Mouse (Mus musculus) limb, embryonic 11.5 days (tissue): ENCODE measurements around the gene Dnah17. TPM values are rescaled to one million over a fixed set of nuclear protein-coding genes. Genes with fewer than 3 reads are reported as not detected.

Experiments used
- ATAC-seq: fragments of 200-750 bp; cut with Nextera tagmentation; 2 replicates; pipeline ENCODE4 v1.8.0; 2017; ENCODE audit warnings: low read depth; ENCODE audit not compliant: insufficient number of reproducible peaks, low FRiP score, low TSS enrichment
- DNase-seq: peaks from one replicate; pipeline ENCODE4 v3.0.0-alpha.2; 2015; ENCODE audit warnings: low spot score
- H3K27ac ChIP-seq: fragments of 300-500 bp; sonication (generic); replicated peaks from 2 replicates; pipeline ENCODE4 v1.5.1; 2014; ENCODE audit warnings: low read depth, mild to moderate bottlenecking, low read length
- H3K27me3 ChIP-seq: fragments of 300-500 bp; sonication (generic); 2 replicates; pipeline ENCODE4 v1.6.1; 2014; ENCODE audit warnings: mild to moderate bottlenecking, low read length, mixed read lengths; ENCODE audit not compliant: control insufficient read depth, insufficient read depth
- H3K36me3 ChIP-seq: fragments of 300-500 bp; sonication (generic); 2 replicates; pipeline ENCODE4 v1.6.1; 2014; ENCODE audit warnings: mild to moderate bottlenecking, low read length, moderate library complexity, mixed read lengths; ENCODE audit not compliant: control insufficient read depth, insufficient read depth
- H3K4me1 ChIP-seq: fragments of 300-500 bp; sonication (generic); 2 replicates; pipeline ENCODE4 v1.6.1; 2014; ENCODE audit warnings: low read length, mixed read lengths; ENCODE audit not compliant: control insufficient read depth, insufficient read depth
- H3K4me2 ChIP-seq: fragments of 300-500 bp; sonication (generic); 2 replicates; pipeline ENCODE4 v1.6.1; 2014; ENCODE audit warnings: low read depth, mild to moderate bottlenecking, moderate library complexity; ENCODE audit not compliant: severe bottlenecking
- H3K4me3 ChIP-seq: fragments of 300-500 bp; sonication (generic); 2 replicates; pipeline ENCODE4 v1.5.1; 2014; ENCODE audit warnings: low read depth, low read length
- H3K9ac ChIP-seq: fragments of 300-500 bp; sonication (generic); 2 replicates; pipeline ENCODE4 v1.6.1; 2014; ENCODE audit warnings: mild to moderate bottlenecking, low read length
- H3K9me3 ChIP-seq: fragments of 300-500 bp; sonication (generic); 2 replicates; pipeline ENCODE4 v1.6.1; 2016; ENCODE audit warnings: low read length; ENCODE audit not compliant: control insufficient read depth
- WGBS: fragments of 180-500 bp; shearing (Covaris S2); extraction: QIAGEN DNeasy Blood & Tissue Kit; methylation state at CpG from one replicate; pipeline ENCODE4 v1.1.7; 2014; 5-methylcytosine and 5-hydroxymethylcytosine counted together
- polyA plus RNA-seq: library from polyadenylated mRNA; unstranded; fragments of >200 nt; fragmentation: Nextera tagmentation; extraction: Ambion mirVana; gene quantifications from 2 replicates; pipeline ENCODE4 v1.2.1, GENCODE M21; 2014

Dnah17 gene
- polyA plus RNA-seq, 1 experiment from 2014 or later = 0.11 TPM

DNA sequence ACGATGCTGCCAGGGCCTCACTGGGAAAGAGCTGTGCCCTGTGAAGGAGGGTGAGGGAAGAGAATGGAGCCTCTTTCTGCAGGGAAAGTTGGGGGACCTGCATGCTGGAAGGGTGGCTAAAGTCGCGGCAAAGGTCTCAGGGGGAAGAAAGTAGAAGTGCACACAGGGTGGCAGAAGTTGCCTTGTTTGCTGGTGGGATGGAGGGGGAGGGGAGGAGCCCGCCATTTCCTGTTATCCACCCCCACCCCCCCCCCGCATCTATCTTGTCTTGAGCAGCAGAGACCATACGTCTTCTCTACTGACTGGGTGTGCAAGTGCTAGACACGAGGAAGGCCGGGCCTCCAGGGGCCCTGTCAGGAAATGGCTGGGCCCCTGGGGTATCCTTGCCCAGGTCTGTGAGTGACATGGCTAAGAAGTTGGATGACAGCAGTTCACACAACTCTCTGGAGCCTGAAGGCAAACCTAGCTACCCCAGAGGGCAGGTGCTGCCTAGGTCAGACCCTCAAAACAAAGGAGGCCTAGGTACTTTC is 15.8 kb downstream of the Dnah17 start:
- Histone ChIP-seq H3K4me3 (no peak overlapping the region), H3K27ac (no peak overlapping the region), H3K36me3 (no peaks in the 10 kb centered on the region), H3K9ac (no peak overlapping the region), H3K9me3 (no peaks in the 10 kb centered on the region), H3K27me3 (no peaks in the 10 kb centered on the region), H3K4me1 (no peaks in the 10 kb centered on the region), H3K4me2 (no peak overlapping the region)
- ATAC-seq (no peak), DNase-seq (no peak)
- WGBS = 63% methylated on average over 8 of the region's 8 CpGs

DNA sequence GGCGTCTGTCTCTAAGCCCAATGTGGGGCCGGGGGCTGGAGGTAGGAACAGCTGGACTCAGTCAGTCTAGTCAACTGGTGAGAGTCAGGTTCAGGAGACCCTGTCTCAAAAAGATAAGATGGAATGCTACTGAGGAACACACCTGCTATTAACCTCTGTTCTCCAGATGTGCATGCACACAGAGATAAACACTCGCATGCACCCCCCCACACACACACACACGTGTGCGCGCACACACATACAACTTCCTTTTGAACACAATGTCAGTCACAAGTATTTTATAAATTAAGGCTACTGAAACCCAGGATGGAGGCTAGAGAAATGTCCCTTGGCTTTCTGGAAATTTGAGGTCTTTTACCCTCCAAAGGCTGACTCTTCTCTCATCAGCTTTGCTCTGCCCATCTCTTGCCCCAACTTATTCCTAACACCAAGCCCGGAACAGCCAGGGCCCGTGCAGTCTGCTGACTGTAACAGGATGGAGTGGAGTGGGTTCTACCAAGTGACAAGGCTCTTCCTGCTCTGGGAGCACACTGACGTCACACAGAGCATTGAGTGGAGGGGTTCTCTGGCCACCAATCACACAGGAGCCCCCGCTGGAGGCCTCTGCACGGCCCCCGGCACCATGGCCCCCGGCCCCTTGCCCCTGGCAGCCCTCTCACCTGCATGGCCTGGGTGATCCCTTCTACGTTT is 16.8 kb downstream of the Dnah17 start:
- Histone ChIP-seq H3K9me3 (no peaks in the 10 kb centered on the region), H3K9ac (no peak overlapping the region), H3K27ac (no peak overlapping the region), H3K36me3 (no peaks in the 10 kb centered on the region), H3K4me3 (no peak overlapping the region), H3K4me2 (no peak overlapping the region), H3K4me1 (no peaks in the 10 kb centered on the region), H3K27me3 (no peaks in the 10 kb centered on the region)
- 84% methylated on average over 14 of the region's 14 CpGs for WGBS
- ATAC-seq (no peak), DNase-seq (no peak)

DNA sequence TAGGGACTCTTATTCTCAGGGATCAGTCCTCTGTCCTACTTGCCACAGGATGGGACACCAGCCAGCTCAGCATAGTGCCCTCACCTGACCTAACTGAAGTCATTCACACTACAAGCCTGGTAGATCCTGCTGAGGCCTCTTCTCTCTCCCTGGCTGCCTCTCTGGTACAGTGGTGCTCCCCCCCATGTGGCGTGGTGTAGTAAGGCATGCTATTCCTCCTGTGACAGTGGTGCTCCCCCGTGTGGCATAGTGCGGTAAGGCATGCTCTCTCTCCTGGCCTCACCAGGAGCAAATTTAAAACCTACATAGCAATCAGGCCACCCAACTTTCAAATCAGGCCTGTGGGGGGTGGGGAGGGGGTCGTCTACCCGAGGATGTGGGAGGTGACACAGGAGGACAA is 26.4 kb downstream of the Dnah17 start:
- DNase-seq (peak; percentile 90), ATAC-seq (no peak)
- Histone ChIP-seq H3K4me3 (no peak overlapping the region), H3K9me3 (no peaks in the 10 kb centered on the region), H3K9ac (no peak overlapping the region), H3K27ac (no peak overlapping the region), H3K4me1 (no peaks in the 10 kb centered on the region), H3K4me2 (no peak overlapping the region), H3K36me3 (no peaks in the 10 kb centered on the region), H3K27me3 (no peaks in the 10 kb centered on the region)
- 12% methylated on average over 5 of the region's 5 CpGs for WGBS

DNA sequence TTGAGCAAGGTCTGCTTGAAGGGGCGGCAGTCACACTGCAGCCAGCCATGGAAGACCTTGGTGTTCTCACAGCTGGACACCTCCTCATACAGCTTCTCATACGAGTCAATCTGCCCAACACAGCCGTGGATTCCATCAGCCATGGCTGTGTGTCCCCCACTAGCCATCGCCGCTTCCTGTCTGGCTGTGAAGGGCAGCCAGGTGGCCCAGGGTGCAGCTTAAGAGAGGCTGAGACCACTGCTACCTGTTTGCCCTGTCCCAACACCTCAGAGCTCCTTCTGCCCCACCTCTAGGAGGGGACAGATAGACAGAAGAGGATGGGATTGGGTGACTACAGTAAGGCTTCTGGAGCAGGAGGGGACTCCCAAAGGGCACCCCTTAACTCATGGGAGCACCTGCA is 27.1 kb downstream of the Dnah17 start:
- Histone ChIP-seq H3K27me3 (no peaks in the 10 kb centered on the region), H3K4me1 (no peaks in the 10 kb centered on the region), H3K27ac (no peak overlapping the region), H3K4me3 (no peak overlapping the region), H3K36me3 (no peaks in the 10 kb centered on the region), H3K9ac (0 out of 2 replicates have a peak overlapping the region, but pooled peaks have one; percentile 22), H3K4me2 (no peak overlapping the region), H3K9me3 (no peaks in the 10 kb centered on the region)
- no peak for DNase-seq
- WGBS = 92% methylated on average over 5 of the region's 5 CpGs
- ATAC-seq = no peak

DNA sequence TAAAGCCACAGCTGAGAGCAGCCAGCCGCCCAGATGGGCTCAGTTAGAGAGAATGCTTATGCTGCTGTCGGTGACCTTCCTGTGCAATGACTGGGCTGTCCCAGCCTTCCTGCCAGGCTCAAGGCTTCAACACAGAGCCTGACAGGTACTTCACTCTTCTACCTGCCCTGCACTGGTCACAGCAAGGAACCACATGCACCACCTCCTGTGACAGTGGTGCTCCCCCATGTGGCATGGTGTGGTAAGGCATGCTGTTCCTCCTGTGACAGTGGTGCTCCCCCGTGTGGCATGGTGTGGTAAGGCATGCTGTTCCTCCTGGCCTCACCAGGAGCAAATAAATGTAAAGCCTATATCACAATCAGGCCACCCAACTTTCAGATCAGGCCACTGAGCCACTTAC is 27.6 kb downstream of the Dnah17 start:
- WGBS = 65% methylated on average over 3 of the region's 3 CpGs
- peak; percentile 93 for DNase-seq
- no peaks in the 10 kb centered on the region for H3K27me3 ChIP-seq
- no peak overlapping the region for H3K4me2 ChIP-seq
- no peaks in the 10 kb centered on the region for H3K9me3 ChIP-seq
- H3K27ac ChIP-seq = no peak overlapping the region
- H3K36me3 ChIP-seq = no peaks in the 10 kb centered on the region
- H3K4me1 ChIP-seq = no peaks in the 10 kb centered on the region
- H3K4me3 ChIP-seq = no peak overlapping the region
- no peak overlapping the region for H3K9ac ChIP-seq
- no peak for ATAC-seq

DNA sequence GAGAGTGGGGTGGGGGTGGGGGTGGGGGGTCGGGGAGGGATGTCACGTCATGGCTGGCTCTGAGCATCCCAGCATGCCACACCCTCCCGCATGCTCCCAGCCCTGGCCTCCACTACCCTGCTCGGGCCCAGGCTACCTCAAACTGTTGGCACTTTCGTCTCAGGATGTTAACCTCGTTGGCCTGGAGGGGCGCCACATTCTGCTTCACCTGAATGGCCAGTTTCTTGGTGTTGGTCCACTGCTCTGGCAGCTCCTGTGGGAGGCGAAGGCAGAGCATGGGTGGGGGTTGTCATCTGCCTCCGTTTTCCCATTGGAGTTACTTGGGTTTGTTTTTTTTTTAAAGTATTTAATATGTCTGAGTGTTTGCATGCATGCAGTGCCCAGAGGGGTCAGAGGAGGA is 29.3 kb downstream of the Dnah17 start:
- H3K4me1 ChIP-seq = no peaks in the 10 kb centered on the region
- H3K9ac ChIP-seq = no peak overlapping the region
- H3K27ac ChIP-seq = no peak overlapping the region
- ATAC-seq = no peak
- no peak for DNase-seq
- H3K4me3 ChIP-seq = no peak overlapping the region
- WGBS = 48% methylated on average over 9 of the region's 9 CpGs
- no peaks in the 10 kb centered on the region for H3K9me3 ChIP-seq
- no peaks in the 10 kb centered on the region for H3K27me3 ChIP-seq
- no peaks in the 10 kb centered on the region for H3K36me3 ChIP-seq
- no peak overlapping the region for H3K4me2 ChIP-seq

DNA sequence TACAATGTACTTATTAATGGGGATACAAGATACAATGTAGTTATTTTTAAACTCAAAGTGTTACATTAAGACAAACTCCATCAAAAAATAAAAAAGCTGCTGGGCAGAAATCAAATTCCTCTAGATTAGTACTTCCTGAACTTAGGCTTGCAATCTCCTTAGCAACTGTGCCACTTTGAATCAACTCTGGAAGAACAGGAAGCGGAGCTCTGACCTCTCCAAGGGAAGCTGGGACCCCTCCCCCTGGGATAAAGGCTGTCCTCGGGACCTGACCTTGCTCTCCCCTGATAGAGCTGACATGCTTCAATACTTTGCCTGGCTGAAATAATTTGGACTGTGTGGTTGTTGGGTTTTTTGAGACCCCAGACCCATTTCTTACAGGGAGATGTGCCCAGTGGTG is 33.7 kb downstream of the Dnah17 start:
- H3K36me3 ChIP-seq = no peaks in the 10 kb centered on the region
- no peaks in the 10 kb centered on the region for H3K9me3 ChIP-seq
- no peaks in the 10 kb centered on the region for H3K27me3 ChIP-seq
- H3K4me1 ChIP-seq = no peaks in the 10 kb centered on the region
- no peak for ATAC-seq
- WGBS = 52% methylated on average over 2 of the region's 2 CpGs
- no peak overlapping the region for H3K4me3 ChIP-seq
- no peak overlapping the region for H3K4me2 ChIP-seq
- no peak overlapping the region for H3K27ac ChIP-seq
- DNase-seq = no peak
- no peak overlapping the region for H3K9ac ChIP-seq

DNA sequence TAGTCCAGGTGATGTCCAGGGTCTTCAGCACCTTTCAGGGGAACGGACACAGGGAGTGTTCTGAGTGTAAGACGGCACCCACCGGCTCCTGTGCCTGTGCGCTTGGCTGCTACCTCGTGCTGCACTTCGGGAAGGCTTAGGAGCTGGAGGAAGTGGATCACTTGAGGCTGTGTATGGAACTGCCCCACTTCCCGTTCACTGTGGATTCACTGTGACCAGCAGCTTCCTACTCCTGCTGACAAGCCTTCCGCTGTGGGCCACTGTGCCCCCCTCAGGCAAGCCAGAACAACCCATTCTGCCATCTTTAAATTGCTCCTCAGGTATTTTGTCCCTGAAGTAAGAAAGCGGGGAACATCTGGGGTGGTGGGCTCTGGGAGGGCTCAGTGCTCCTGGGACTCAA is 35.4 kb downstream of the Dnah17 start:
- Histone ChIP-seq H3K9ac (no peak overlapping the region), H3K36me3 (no peaks in the 10 kb centered on the region), H3K9me3 (no peaks in the 10 kb centered on the region), H3K4me2 (no peak overlapping the region), H3K4me3 (no peak overlapping the region), H3K4me1 (no peaks in the 10 kb centered on the region), H3K27ac (no peak overlapping the region), H3K27me3 (no peaks in the 10 kb centered on the region)
- ATAC-seq (no peak), DNase-seq (no peak)
- WGBS = 92% methylated on average over 9 of the region's 9 CpGs
